Mouse (Mus musculus): ENCODE data around the gene Agtpbp1. TPM values are rescaled to one million over a fixed set of nuclear protein-coding genes. Genes with fewer than 3 reads are reported as not detected.
"Not testable (repeated sequence)": the region's sequence is repeated elsewhere in the genome, so short reads cannot be mapped to it uniquely, and the experiment has no call there.

The Agtpbp1 gene
- polyA plus RNA-seq, 1 experiment from 2014 or later, result 24.5 TPM

GRCm38 (mm10) chr13:59494619-59495262 lies 90.3 kb downstream of the Agtpbp1 start:
- no peak overlapping the region for H3K9ac ChIP-seq
- H3K27me3 ChIP-seq, result no peaks in the 10 kb centered on the region
- H3K9me3 ChIP-seq, result 0 out of 2 replicates have a peak, but pooled peaks cover 4% of the 10 kb centered on the region
- H3K36me3 ChIP-seq (replicated peaks), result peaks cover 22% of the 10 kb centered on the region
- peak overlapping the region; percentile 2; the same call in 1 of the 2 replicates for H3K27ac ChIP-seq
- no peak overlapping the region for H3K4me2 ChIP-seq
- 87% methylated on average over 5 of the region's 5 CpGs for WGBS
- H3K4me3 ChIP-seq (replicated peaks), result no peak overlapping the region
- peaks cover 6% of the 10 kb centered on the region for H3K4me1 ChIP-seq
- ATAC-seq (ENCODE audit: low FRiP score), result peak; percentile 46; the same call in 1 of the 2 replicates

- H3K9ac ChIP-seq, result no peak overlapping the region
- no peak overlapping the region for H3K4me2 ChIP-seq
- ATAC-seq (ENCODE audit: low FRiP score), result no peak
- WGBS, result 79% methylated on average over 4 of the region's 4 CpGs
- 0 out of 2 replicates have a peak, but pooled peaks cover 4% of the 10 kb centered on the region for H3K9me3 ChIP-seq
- H3K4me3 ChIP-seq (replicated peaks), result no peak overlapping the region
- peaks cover 14% of the 10 kb centered on the region for H3K36me3 ChIP-seq (replicated peaks)
- no peak overlapping the region for H3K27ac ChIP-seq
- peaks cover 3% of the 10 kb centered on the region; the same call in 1 of the 2 replicates for H3K4me1 ChIP-seq
- H3K27me3 ChIP-seq, result no peaks in the 10 kb centered on the region
Measured at GRCm38 (mm10) chr13:59490726-59491125, 94.3 kb downstream of the Agtpbp1 start.

DNA sequence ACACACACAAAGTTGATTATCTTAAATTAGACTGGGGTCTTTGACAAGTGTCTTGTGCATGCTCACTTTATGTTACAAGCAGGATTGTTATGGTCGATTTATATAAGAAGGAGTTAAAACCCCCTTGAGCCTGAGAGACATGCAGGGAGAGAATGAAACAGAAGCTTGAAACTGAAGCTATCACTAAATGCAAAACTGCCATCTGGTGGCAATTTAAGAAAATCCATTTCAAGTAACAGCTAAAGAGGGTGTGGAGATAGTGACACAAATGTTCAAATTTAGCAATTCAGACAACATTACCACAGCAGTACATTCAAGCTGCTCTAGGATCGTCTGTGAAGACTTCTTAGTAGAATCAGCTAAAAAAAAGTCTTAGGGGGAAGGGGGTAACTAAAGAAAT lies 95.9 kb downstream of the Agtpbp1 start:
- ATAC-seq (ENCODE audit: low FRiP score), result no peak
- Histone ChIP-seq H3K4me1 (no peaks in the 10 kb centered on the region), H3K9me3 (no peaks in the 10 kb centered on the region), H3K4me3 (replicated peaks) (no peak overlapping the region), H3K27ac (no peak overlapping the region), H3K9ac (no peak overlapping the region), H3K27me3 (no peaks in the 10 kb centered on the region), H3K36me3 (replicated peaks) (peaks cover 3% of the 10 kb centered on the region), H3K4me2 (no peak overlapping the region)
- 69% methylated on average over 2 of the region's 2 CpGs for WGBS

DNA sequence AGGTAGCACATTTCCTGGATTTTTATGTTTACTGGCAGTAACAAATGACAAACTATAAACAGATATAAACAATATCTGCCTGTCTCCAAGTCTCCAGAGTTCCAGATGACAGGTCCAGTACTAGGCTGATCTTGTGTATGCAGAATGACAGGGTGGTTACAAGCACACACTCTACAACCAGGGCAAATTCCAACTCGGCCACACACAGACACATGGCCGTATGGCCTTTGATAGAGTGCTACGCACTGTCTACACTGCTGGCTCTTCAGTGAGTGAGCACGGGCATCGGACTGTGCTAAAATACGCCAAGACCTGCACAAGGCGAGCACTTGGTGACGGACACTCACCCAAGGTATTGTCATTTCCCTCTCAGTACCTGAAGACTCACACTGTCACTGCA lies 97.7 kb downstream of the Agtpbp1 start:
- Histone ChIP-seq H3K4me3 (replicated peaks) (no peak overlapping the region), H3K27me3 (no peaks in the 10 kb centered on the region), H3K36me3 (replicated peaks) (no peaks in the 10 kb centered on the region), H3K9ac (no peak overlapping the region), H3K9me3 (no peaks in the 10 kb centered on the region), H3K4me1 (no peaks in the 10 kb centered on the region), H3K27ac (no peak overlapping the region), H3K4me2 (no peak overlapping the region)
- no peak for ATAC-seq (ENCODE audit: low FRiP score)
- 94% methylated on average over 8 of the region's 8 CpGs for WGBS

DNA sequence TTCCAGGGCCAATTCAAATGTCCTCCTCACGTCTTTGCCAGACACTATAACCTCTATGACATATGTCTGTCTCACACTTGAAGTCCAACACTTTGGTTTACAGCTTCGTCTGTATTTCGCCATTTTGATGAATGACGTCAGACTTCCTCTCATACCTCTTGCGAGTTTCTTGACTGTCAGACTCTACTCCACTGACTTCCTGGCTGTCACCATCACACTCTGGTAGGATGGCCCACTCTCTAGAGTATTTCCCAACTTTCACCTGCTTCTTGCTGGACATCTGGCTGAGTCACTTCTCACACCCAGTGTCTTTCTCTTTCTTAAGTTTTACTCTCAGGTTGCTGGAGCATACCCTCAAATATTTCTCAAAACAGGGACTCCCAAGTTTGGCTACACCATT lies 98.8 kb downstream of the Agtpbp1 start:
- WGBS, result 93% methylated on average over 5 of the region's 5 CpGs
- H3K4me1 ChIP-seq, result no peaks in the 10 kb centered on the region
- H3K4me2 ChIP-seq, result no peak overlapping the region
- H3K36me3 ChIP-seq (replicated peaks), result no peaks in the 10 kb centered on the region
- H3K4me3 ChIP-seq (replicated peaks), result no peak overlapping the region
- ATAC-seq (ENCODE audit: low FRiP score), result no peak
- no peak overlapping the region for H3K9ac ChIP-seq
- H3K27ac ChIP-seq, result no peak overlapping the region
- H3K27me3 ChIP-seq, result no peaks in the 10 kb centered on the region
- H3K9me3 ChIP-seq, result no peaks in the 10 kb centered on the region

- WGBS, result 86% methylated on average over 7 of the region's 7 CpGs
- Histone ChIP-seq H3K27ac (no peak overlapping the region), H3K4me3 (replicated peaks) (no peak overlapping the region), H3K27me3 (no peaks in the 10 kb centered on the region), H3K4me1 (no peaks in the 10 kb centered on the region), H3K4me2 (no peak overlapping the region), H3K36me3 (replicated peaks) (no peaks in the 10 kb centered on the region), H3K9me3 (no peaks in the 10 kb centered on the region), H3K9ac (no peak overlapping the region)
- ATAC-seq (ENCODE audit: low FRiP score), result no peak
Measured at GRCm38 (mm10) chr13:59485456-59485855, 99.6 kb downstream of the Agtpbp1 start.

DNA sequence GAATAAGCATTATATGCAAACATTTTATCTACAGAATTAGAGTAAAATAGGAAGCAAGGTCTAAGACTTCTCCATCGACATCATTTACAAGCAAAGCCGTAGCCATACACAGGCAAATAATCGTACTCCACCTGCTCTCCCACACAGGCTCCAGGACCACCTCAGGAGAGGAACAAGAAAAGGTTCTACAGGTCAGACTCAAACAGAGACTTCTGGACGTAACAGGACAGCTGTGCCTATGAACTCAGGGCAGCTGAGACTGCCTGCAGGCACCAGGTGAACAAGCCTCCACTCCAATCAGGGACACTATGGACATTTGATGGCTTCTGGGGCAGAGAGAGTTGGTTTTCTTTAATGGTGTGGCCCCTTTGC lies 103.6 kb downstream of the Agtpbp1 start:
- no peaks in the 10 kb centered on the region for H3K27me3 ChIP-seq
- H3K36me3 ChIP-seq (replicated peaks), result peaks cover 10% of the 10 kb centered on the region; the same call in 1 of the 2 replicates
- 89% methylated on average over 4 of the region's 4 CpGs for WGBS
- no peaks in the 10 kb centered on the region for H3K9me3 ChIP-seq
- ATAC-seq (ENCODE audit: low FRiP score), result no peak
- H3K4me2 ChIP-seq, result no peak overlapping the region
- H3K4me1 ChIP-seq, result no peaks in the 10 kb centered on the region
- H3K27ac ChIP-seq, result no peak overlapping the region
- H3K9ac ChIP-seq, result no peak overlapping the region
- no peak overlapping the region for H3K4me3 ChIP-seq (replicated peaks)

DNA sequence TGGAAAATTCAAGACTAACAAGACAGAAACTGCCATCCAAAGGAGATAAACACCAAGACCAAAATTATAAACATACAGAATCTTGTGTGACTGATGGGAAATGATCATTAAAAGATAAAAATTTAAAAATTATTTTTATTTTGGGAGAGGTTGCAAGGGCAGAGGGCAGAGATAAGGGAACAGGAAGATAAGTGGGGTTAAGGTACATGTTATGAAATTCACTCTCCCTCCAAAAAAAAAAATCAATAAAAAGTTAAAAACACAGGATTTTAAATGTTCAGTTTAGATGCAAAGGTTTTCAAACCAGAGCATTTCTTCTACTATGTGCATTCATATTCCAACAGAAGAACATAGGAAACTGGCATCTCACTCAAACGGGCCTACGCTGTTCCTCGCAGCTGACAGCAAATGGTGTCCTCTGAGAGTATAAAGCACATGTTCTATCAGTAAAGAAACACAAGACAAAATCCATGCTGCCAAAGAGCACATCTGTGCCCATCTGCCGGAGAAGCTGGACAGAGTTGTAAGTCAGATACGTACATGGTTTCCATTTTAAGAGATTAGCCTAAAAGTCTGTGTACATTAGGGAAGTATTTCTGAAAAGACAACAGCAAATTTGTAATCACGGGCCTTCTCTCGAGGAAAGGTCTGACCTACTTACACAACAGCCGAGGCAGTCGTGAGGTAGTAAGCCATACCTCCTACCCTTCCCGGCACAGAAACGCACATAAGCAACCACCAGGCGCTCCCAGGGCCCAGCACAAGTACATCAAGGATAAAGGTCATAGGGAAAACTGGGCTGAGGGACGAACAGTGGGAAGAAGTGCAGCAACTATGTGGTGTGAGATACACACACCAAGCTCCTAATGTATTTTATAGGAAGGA lies 104.2 kb downstream of the Agtpbp1 start:
- no peak for ATAC-seq (ENCODE audit: low FRiP score)
- Histone ChIP-seq H3K9me3 (no peaks in the 10 kb centered on the region), H3K36me3 (replicated peaks) (peaks cover 12% of the 10 kb centered on the region; the same call in 1 of the 2 replicates), H3K4me2 (no peak overlapping the region), H3K4me1 (no peaks in the 10 kb centered on the region), H3K9ac (no peak overlapping the region), H3K27ac (no peak overlapping the region), H3K4me3 (replicated peaks) (no peak overlapping the region), H3K27me3 (no peaks in the 10 kb centered on the region)
- 93% methylated on average over 13 of the region's 13 CpGs for WGBS

GRCm38 (mm10) chr13:59477928-59478327 lies 107.1 kb downstream of the Agtpbp1 start:
- H3K9ac ChIP-seq; H3K27me3 ChIP-seq; H3K9me3 ChIP-seq; H3K27ac ChIP-seq; H3K4me3 ChIP-seq (replicated peaks); ATAC-seq (ENCODE audit: low FRiP score); H3K4me1 ChIP-seq; H3K4me2 ChIP-seq: not testable (repeated sequence)
- 88% methylated on average over 7 of the region's 7 CpGs for WGBS
- H3K36me3 ChIP-seq (replicated peaks), result peaks cover 20% of the 10 kb centered on the region; the same call in 1 of the 2 replicates

DNA sequence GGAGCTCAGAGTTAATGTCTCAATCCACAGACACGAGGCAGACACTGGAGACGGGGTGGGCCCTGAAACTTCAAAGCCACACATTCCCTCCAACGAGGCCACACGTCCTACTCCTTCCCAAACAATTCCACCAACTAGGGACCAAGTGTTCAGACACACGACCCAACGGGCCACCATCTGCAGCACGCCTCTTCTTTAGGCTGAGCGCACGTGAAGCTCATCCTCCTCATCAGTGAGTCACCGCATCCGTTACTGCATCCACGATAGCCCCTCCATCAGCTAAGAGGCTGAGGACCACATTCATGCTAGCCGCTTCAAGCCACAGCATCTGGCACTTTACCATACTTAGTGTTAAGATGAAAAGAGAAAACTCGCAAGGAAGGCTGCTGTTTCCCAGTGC lies 107.6 kb downstream of the Agtpbp1 start:
- Histone ChIP-seq H3K27me3 (no peaks in the 10 kb centered on the region), H3K9me3 (no peaks in the 10 kb centered on the region), H3K4me3 (replicated peaks) (no peak overlapping the region), H3K27ac (no peak overlapping the region), H3K4me1 (no peaks in the 10 kb centered on the region), H3K36me3 (replicated peaks) (peaks cover 20% of the 10 kb centered on the region; the same call in 1 of the 2 replicates), H3K4me2 (no peak overlapping the region), H3K9ac (no peak overlapping the region)
- 91% methylated on average over 14 of the region's 14 CpGs for WGBS
- no peak for ATAC-seq (ENCODE audit: low FRiP score)

GRCm38 (mm10) chr13:59474973-59475372 lies 110.1 kb downstream of the Agtpbp1 start:
- H3K27me3 ChIP-seq, result no peaks in the 10 kb centered on the region

DNA sequence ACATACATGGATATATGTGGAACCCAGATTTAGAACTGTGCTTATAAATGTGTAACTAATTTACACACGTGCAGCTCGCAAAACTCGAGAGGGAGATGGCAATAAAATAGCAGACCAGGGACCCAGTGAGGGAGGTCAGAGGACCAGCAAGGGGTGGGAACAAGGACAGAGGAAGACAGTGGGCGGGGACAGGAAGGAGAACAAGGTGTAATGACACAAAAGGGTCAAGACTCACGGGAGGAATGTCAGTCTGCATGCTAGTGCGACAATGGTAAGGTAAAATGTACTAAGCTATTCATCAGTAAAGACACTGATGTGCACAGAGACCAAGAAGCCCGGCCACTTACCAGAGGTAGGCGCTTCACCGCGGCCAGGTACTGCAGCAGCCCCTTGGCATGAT lies 111.7 kb downstream of the Agtpbp1 start:
- H3K27me3 ChIP-seq, result no peaks in the 10 kb centered on the region
- no peak overlapping the region for H3K9ac ChIP-seq
- peaks cover 20% of the 10 kb centered on the region; the same call in 1 of the 2 replicates for H3K36me3 ChIP-seq (replicated peaks)
- no peak overlapping the region for H3K4me2 ChIP-seq
- ATAC-seq (ENCODE audit: low FRiP score), result no peak
- no peaks in the 10 kb centered on the region for H3K4me1 ChIP-seq
- no peak overlapping the region for H3K4me3 ChIP-seq (replicated peaks)
- 86% methylated on average over 10 of the region's 10 CpGs for WGBS
- H3K27ac ChIP-seq, result no peak overlapping the region
- H3K9me3 ChIP-seq, result no peaks in the 10 kb centered on the region

More at GRCm38 (mm10) chr13:59474973-59475372, 110.1 kb downstream of the Agtpbp1 start:
- no peak for ATAC-seq (ENCODE audit: low FRiP score)
- Histone ChIP-seq H3K9me3 (no peaks in the 10 kb centered on the region), H3K9ac (no peak overlapping the region), H3K4me3 (replicated peaks) (no peak overlapping the region), H3K4me2 (no peak overlapping the region), H3K36me3 (replicated peaks) (peaks cover 20% of the 10 kb centered on the region; the same call in 1 of the 2 replicates), H3K4me1 (no peaks in the 10 kb centered on the region), H3K27ac (no peak overlapping the region)
- WGBS, result 69% methylated on average over 8 of the region's 8 CpGs
